Mouse (Mus musculus) megakaryocyte, embryonic 14.5 days (primary cell): ENCODE data around the gene Zfp512b.

Experiments used
- FLI1 ChIP-seq: IDR thresholded peaks from 2 replicates; pipeline ENCODE4 v1.6.1; 2012; ENCODE audit warnings: low read length, inconsistent platforms, mixed read lengths
- GATA1 ChIP-seq: IDR thresholded peaks from 3 replicates; pipeline ENCODE4 v1.6.1; 2012; ENCODE audit warnings: mixed read lengths, low read length, inconsistent platforms, borderline replicate concordance

DNA sequence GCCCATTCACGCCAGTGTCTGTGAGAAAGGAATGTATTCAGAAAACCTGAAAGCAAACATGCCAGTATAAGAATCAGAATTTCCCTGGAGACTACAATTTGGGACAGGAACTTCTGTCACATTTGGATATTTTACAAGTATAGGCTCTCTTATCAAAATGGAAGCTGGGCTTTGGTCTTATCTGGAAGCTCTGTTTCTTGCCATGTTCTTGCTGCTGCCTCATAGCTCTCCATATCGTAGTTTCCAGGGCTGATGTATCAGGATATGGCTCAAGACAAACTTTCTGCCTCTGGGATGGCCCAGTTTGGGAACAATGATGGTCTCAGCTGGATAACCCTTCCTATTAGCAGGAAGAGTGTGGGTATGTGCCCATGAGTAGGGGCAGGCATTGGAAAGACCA is 16.0 kb downstream of the Zfp512b start:
- TF ChIP-seq GATA1: no peak
- TF ChIP-seq FLI1: no peak
